Mouse (Mus musculus): ENCODE data around the gene Gstt4. TPM values are rescaled to one million over a fixed set of nuclear protein-coding genes. Genes with fewer than 3 reads are reported as not detected.

Gene Gstt4
- polyA plus RNA-seq, 1 experiment from 2014 or later: not detected

- 13% methylated on average over 21 of the region's 21 CpGs for WGBS
- peak overlapping the region; percentile 43 for H3K4me3 ChIP-seq (ENCODE audit: low read depth, low read length)
- ATAC-seq (ENCODE audit: low FRiP score, low TSS enrichment): peak; percentile 16; the same call in 1 of the 2 replicates
- H3K27me3 ChIP-seq (ENCODE audit: control insufficient read depth, insufficient read depth, low read length): no peaks in the 10 kb centered on the region
- H3K9me3 ChIP-seq (ENCODE audit: control insufficient read depth, low read length): no peaks in the 10 kb centered on the region
- no peaks in the 10 kb centered on the region for H3K36me3 ChIP-seq (ENCODE audit: control insufficient read depth, insufficient read depth, low read length)
- peak; percentile 62 for DNase-seq (ENCODE audit: low spot score)
- no peaks in the 10 kb centered on the region; the same call in none of the 2 replicates for H3K4me1 ChIP-seq (replicated peaks; ENCODE audit: control insufficient read depth, insufficient read depth)
- peak overlapping the region; percentile 67 for H3K9ac ChIP-seq (ENCODE audit: low read length)
- no peak for TF ChIP-seq EP300 (optimal IDR thresholded peaks at IDR 0.05)
- TF ChIP-seq CTCF (IDR thresholded peaks at IDR 0.05; ENCODE audit: low read depth): no peak
- H3K4me2 ChIP-seq (replicated peaks; ENCODE audit: low read depth): peak overlapping the region; percentile 77
- H3K27ac ChIP-seq (replicated peaks): peak overlapping the region; percentile 88
Observed at GRCm38 (mm10) chr10:75833456-75834080, 11.2 kb upstream of the Gstt4 start.

DNA sequence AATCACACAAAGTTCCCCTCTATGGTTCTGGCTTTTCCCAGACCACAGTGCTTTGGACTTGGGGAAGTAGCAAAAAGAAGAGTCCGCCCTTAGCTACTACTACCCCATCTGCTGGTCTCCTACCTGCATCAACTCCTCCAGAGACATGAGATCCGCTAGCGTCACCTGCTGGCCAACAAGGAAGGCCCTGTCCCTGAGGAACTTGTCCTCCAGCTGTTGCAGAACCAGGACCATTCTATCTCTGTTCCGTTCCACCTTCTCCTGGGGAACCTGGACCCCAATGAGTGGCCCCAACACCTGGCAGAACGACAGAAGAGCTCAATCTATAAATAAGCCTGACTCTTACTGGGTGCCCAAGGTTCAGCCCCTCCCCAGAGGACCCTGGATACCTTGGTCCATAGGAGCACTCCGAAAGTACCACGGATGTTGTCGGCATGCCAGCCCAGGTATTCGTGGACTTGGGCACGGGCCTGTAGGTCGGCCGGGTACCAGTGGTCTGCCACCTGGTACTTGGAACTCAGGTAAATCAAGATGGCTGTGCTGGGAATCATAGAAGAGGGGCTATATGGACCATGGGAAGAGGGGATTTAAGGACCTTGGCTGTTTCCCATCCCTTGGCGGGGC lies 10.0 kb upstream of the Gstt4 start:
- Histone ChIP-seq H3K27ac (replicated peaks) (no peak overlapping the region), H3K27me3 (ENCODE audit: control insufficient read depth, insufficient read depth, low read length) (no peaks in the 10 kb centered on the region), H3K4me3 (ENCODE audit: low read depth, low read length) (no peak overlapping the region), H3K4me2 (replicated peaks; ENCODE audit: low read depth) (no peak overlapping the region), H3K9ac (ENCODE audit: low read length) (no peak overlapping the region), H3K36me3 (ENCODE audit: control insufficient read depth, insufficient read depth, low read length) (no peaks in the 10 kb centered on the region), H3K4me1 (replicated peaks; ENCODE audit: control insufficient read depth, insufficient read depth) (peaks cover 1% of the 10 kb centered on the region), H3K9me3 (ENCODE audit: control insufficient read depth, low read length) (no peaks in the 10 kb centered on the region)
- 71% methylated on average over 13 of the region's 13 CpGs for WGBS
- DNase-seq (ENCODE audit: low spot score): peak; percentile 88
- peak; percentile 16; the same call in 1 of the 2 replicates for ATAC-seq (ENCODE audit: low FRiP score, low TSS enrichment)
- peak; percentile 94 for TF ChIP-seq CTCF (IDR thresholded peaks at IDR 0.05; ENCODE audit: low read depth)
- TF ChIP-seq EP300 (optimal IDR thresholded peaks at IDR 0.05): no peak

GRCm38 (mm10) chr10:75830275-75830670 lies 7.9 kb upstream of the Gstt4 start:
- H3K27ac ChIP-seq (replicated peaks): no peak overlapping the region
- TF ChIP-seq CTCF (IDR thresholded peaks at IDR 0.05; ENCODE audit: low read depth): no peak
- no peak for TF ChIP-seq EP300 (optimal IDR thresholded peaks at IDR 0.05)
- peaks cover 2% of the 10 kb centered on the region; the same call in 1 of the 2 replicates for H3K4me1 ChIP-seq (replicated peaks; ENCODE audit: control insufficient read depth, insufficient read depth)
- H3K27me3 ChIP-seq (ENCODE audit: control insufficient read depth, insufficient read depth, low read length): no peaks in the 10 kb centered on the region
- H3K36me3 ChIP-seq (ENCODE audit: control insufficient read depth, insufficient read depth, low read length): no peaks in the 10 kb centered on the region
- H3K4me2 ChIP-seq (replicated peaks; ENCODE audit: low read depth): no peak overlapping the region
- ATAC-seq (ENCODE audit: low FRiP score, low TSS enrichment): no peak
- H3K9ac ChIP-seq (ENCODE audit: low read length): no peak overlapping the region
- no peak overlapping the region for H3K4me3 ChIP-seq (ENCODE audit: low read depth, low read length)
- no peaks in the 10 kb centered on the region for H3K9me3 ChIP-seq (ENCODE audit: control insufficient read depth, low read length)
- DNase-seq (ENCODE audit: low spot score): no peak
- WGBS: 76% methylated on average over 2 of the region's 2 CpGs

DNA sequence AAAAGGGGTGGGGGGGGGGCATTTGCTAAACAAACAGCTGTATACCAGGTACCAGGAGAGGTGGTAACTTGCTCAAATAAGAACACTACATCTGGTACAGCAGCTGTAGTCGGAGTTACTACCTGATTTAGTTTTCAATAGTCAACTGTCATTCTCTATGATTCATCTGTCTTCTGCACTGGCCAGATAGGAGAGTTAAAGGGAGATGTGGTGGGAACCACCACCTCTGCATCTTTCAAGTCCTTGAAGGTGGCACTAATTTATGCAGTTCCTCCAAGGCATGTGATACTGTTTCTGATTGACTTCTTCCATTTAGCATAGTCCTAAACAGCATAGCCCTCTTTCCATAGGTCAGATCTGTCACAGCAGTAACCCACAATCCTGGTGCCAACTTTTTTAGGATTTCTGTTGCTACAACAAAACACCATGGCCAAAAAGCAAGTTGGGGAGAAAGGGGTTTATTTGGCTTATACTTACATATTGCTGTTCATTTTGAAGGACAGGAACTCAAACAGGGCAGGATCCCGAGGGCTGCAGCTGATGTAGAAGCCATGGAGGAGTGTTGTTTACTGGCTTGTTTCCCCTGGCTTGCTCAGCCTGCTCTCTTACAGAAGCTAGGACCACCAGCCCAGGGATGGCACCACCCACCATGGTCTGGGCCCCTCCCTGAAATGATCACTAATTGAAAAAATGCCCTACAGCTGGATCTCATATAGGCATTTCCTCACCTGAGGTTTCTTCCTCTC lies 7.4 kb upstream of the Gstt4 start:
- WGBS: 65% methylated on average over 2 of the region's 2 CpGs
- TF ChIP-seq CTCF (IDR thresholded peaks at IDR 0.05; ENCODE audit: low read depth) (no peak), EP300 (optimal IDR thresholded peaks at IDR 0.05) (no peak)
- Histone ChIP-seq H3K9ac (ENCODE audit: low read length) (no peak overlapping the region), H3K4me2 (replicated peaks; ENCODE audit: low read depth) (no peak overlapping the region), H3K36me3 (ENCODE audit: control insufficient read depth, insufficient read depth, low read length) (no peaks in the 10 kb centered on the region), H3K27ac (replicated peaks) (no peak overlapping the region), H3K27me3 (ENCODE audit: control insufficient read depth, insufficient read depth, low read length) (no peaks in the 10 kb centered on the region), H3K4me3 (ENCODE audit: low read depth, low read length) (no peak overlapping the region), H3K4me1 (replicated peaks; ENCODE audit: control insufficient read depth, insufficient read depth) (peaks cover 2% of the 10 kb centered on the region; the same call in 1 of the 2 replicates), H3K9me3 (ENCODE audit: control insufficient read depth, low read length) (no peaks in the 10 kb centered on the region)
- DNase-seq (ENCODE audit: low spot score) (no peak), ATAC-seq (ENCODE audit: low FRiP score, low TSS enrichment) (no peak)

- no peak for DNase-seq (ENCODE audit: low spot score)
- ATAC-seq (ENCODE audit: low FRiP score, low TSS enrichment): no peak
- no peaks in the 10 kb centered on the region for H3K36me3 ChIP-seq (ENCODE audit: control insufficient read depth, insufficient read depth, low read length)
- H3K27me3 ChIP-seq (ENCODE audit: control insufficient read depth, insufficient read depth, low read length): no peaks in the 10 kb centered on the region
- H3K4me3 ChIP-seq (ENCODE audit: low read depth, low read length): no peak overlapping the region
- H3K9me3 ChIP-seq (ENCODE audit: control insufficient read depth, low read length): no peaks in the 10 kb centered on the region
- H3K4me1 ChIP-seq (replicated peaks; ENCODE audit: control insufficient read depth, insufficient read depth): 0 out of 2 replicates have a peak, but pooled peaks cover 2% of the 10 kb centered on the region
- TF ChIP-seq EP300 (optimal IDR thresholded peaks at IDR 0.05) (no peak), CTCF (IDR thresholded peaks at IDR 0.05; ENCODE audit: low read depth) (no peak)
- H3K27ac ChIP-seq (replicated peaks): no peak overlapping the region
- no peak overlapping the region for H3K9ac ChIP-seq (ENCODE audit: low read length)
- no peak overlapping the region for H3K4me2 ChIP-seq (replicated peaks; ENCODE audit: low read depth)
Observed at GRCm38 (mm10) chr10:75828500-75828931, 6.2 kb upstream of the Gstt4 start.
